Comparison of ENCODE assay signal across 8 mouse cellular contexts in genomic region chr3:95994975-95995801, GRCm38 (mm10). TPM values are rescaled to one million over a fixed set of nuclear protein-coding genes. Genes with fewer than 3 reads are reported as not detected.
DNase-seq lines count a peak whose midpoint lies in the region; ATAC-seq and TF ChIP-seq lines count a peak whose summit lies in the region.

No protein-coding gene starts in this region.

- H3K9me3 ChIP-seq in forebrain, postnatal 0 days (ENCODE audit: low read length), result no peaks in the 10 kb centered on the region
- H3K9me3 ChIP-seq in midbrain, postnatal 0 days (ENCODE audit: low read length), result no peaks in the 10 kb centered on the region

- H3K9ac ChIP-seq in forebrain, postnatal 0 days, result peak overlapping the region; percentile 97
- peak overlapping the region; percentile 98 for H3K9ac ChIP-seq in midbrain, postnatal 0 days (replicated peaks; ENCODE audit: low read length, poor library complexity, severe bottlenecking)

- peak overlapping the region; percentile 72 for H3K4me2 ChIP-seq in forebrain, postnatal 0 days (ENCODE audit: low read depth)
- H3K4me2 ChIP-seq in midbrain, postnatal 0 days (ENCODE audit: low read depth, low read length, poor library complexity, severe bottlenecking), result peak overlapping the region; percentile 83

- H3K36me3 ChIP-seq in forebrain, postnatal 0 days (ENCODE audit: insufficient read depth), result peaks cover 22% of the 10 kb centered on the region
- peaks cover 16% of the 10 kb centered on the region for H3K36me3 ChIP-seq in midbrain, postnatal 0 days (ENCODE audit: insufficient read depth, low read length)

- WGBS in forebrain, postnatal 0 days, result 5% methylated on average over 44 of the region's 51 CpGs
- WGBS in midbrain, postnatal 0 days, result 0% methylated on average over 41 of the region's 51 CpGs

- peaks cover 17% of the 10 kb centered on the region for H3K4me1 ChIP-seq in forebrain, postnatal 0 days (ENCODE audit: insufficient read depth)
- peaks cover 14% of the 10 kb centered on the region for H3K4me1 ChIP-seq in midbrain, postnatal 0 days (ENCODE audit: insufficient read depth, low read length)

- H3K4me3 ChIP-seq in forebrain, postnatal 0 days (ENCODE audit: low read depth, low read length), result peak overlapping the region; percentile 91
- H3K4me3 ChIP-seq in midbrain, postnatal 0 days (ENCODE audit: low read depth, low read length), result peak overlapping the region; percentile 83

- H3K27me3 ChIP-seq in forebrain, postnatal 0 days (ENCODE audit: insufficient read depth, low read length), result no peaks in the 10 kb centered on the region
- no peaks in the 10 kb centered on the region for H3K27me3 ChIP-seq in midbrain, postnatal 0 days (ENCODE audit: insufficient read depth, low read length)

- DNase-seq in cerebellum, adult 11 months, result peak; percentile 52
- peak; percentile 30 for DNase-seq in urinary bladder, postnatal 25 days (ENCODE audit: low spot score)
- DNase-seq in urinary bladder, postnatal 4 days (ENCODE audit: low spot score in 2 of 2), result no peak
- peak; percentile 66 for DNase-seq in forebrain, postnatal 0 days
- DNase-seq in kidney, postnatal 14 days, result peak; percentile 50
- DNase-seq in midbrain, postnatal 0 days (ENCODE audit: low spot score), result peak; percentile 42

- peak overlapping the region; percentile 99 for H3K27ac ChIP-seq in forebrain, postnatal 0 days (ENCODE audit: low read depth, low read length)
- peak overlapping the region; percentile 98 for H3K27ac ChIP-seq in midbrain, postnatal 0 days (ENCODE audit: low read depth, low read length)

- TF ChIP-seq CTCF in forebrain, postnatal 0 days (IDR thresholded peaks at IDR 0.05; ENCODE audit: low read depth), result no peak
- TF ChIP-seq CTCF in midbrain, postnatal 0 days (IDR thresholded peaks at IDR 0.05), result no peak

- ATAC-seq in cerebellum, adult (ENCODE audit: insufficient number of reproducible peaks, low FRiP score, low TSS enrichment), result no peak
- ATAC-seq in forebrain, postnatal 0 days, result peak; percentile 75
- ATAC-seq in midbrain, postnatal 0 days (ENCODE audit: low FRiP score), result peak; percentile 61; the same call in 1 of the 2 replicates
- ATAC-seq in granulocyte monocyte progenitor cell, adult 5-6 weeks (replicated peaks; ENCODE audit: poor library complexity, severe bottlenecking), result no peak

RNA-seq across cellular contexts. Expression of gene Plekho1, which starts 0.6 kb away (rescaled TPM):
- 93.5 and 135 TPM in 2 replicates for total RNA-seq in forebrain, postnatal 0 days (2014; rRNA removed)
- 51.8 and 60.1 TPM in 2 replicates for polyA plus RNA-seq in forebrain, postnatal 0 days (2015; fragmentation: Nextera tagmentation; extraction: Ambion mirVana)
- 52.5 and 62.7 TPM in 2 replicates for total RNA-seq in midbrain, postnatal 0 days (2014; rRNA removed)
- polyA plus RNA-seq in midbrain, postnatal 0 days (2015; fragmentation: Nextera tagmentation; extraction: Ambion mirVana), result 37.3 and 41.2 TPM in 2 replicates
- total RNA-seq in granulocyte monocyte progenitor cell, adult 5-6 weeks (2014; fragmentation: Nextera tagmentation), result 45.7 and 59.7 TPM in 2 replicates
- 30.2 and 31.3 TPM in 2 replicates for total RNA-seq in granulocyte monocyte progenitor cell, adult 5-6 weeks (2017)

Comparison
In these comparisons a context has a peak if more than half of its experiments do, and no peak if none do; other contexts are left out.
1. DNase-seq: peak in cerebellum, adult 11 months (single experiment), urinary bladder, postnatal 25 days (single experiment), forebrain, postnatal 0 days (single experiment), kidney, postnatal 14 days (single experiment) and midbrain, postnatal 0 days (single experiment); none in urinary bladder, postnatal 4 days (0 of 2).
2. ATAC-seq: peak in forebrain, postnatal 0 days (single experiment) and midbrain, postnatal 0 days (single experiment); none in cerebellum, adult (single experiment) and granulocyte monocyte progenitor cell, adult 5-6 weeks (single experiment).